Mouse (Mus musculus) R1 (cell line): ENCODE results near the gene Aire.

Source experiments
- DNase-seq: peaks from one replicate; pipeline ENCODE4 v3.0.0-alpha.2; 2018; ENCODE audit warnings: low read depth, low spot score

Aire gene

GRCm38 (mm10) chr10:78009184-78009944 lies 34.0 kb downstream of the Aire start:
- DNase-seq: peak; percentile 97

GRCm38 (mm10) chr10:78008169-78008568 lies 35.2 kb downstream of the Aire start:
- no peak for DNase-seq

- DNase-seq: no peak
Observed at GRCm38 (mm10) chr10:78007203-78007602, 36.2 kb downstream of the Aire start.

GRCm38 (mm10) chr10:78005791-78006438 lies 37.5 kb downstream of the Aire start:
- DNase-seq: no peak

- DNase-seq: no peak
Observed at GRCm38 (mm10) chr10:78004479-78005100, 38.8 kb downstream of the Aire start.

- DNase-seq: no peak
Observed at GRCm38 (mm10) chr10:78002316-78002715, 41.1 kb downstream of the Aire start.

GRCm38 (mm10) chr10:78001796-78002195 lies 41.6 kb downstream of the Aire start:
- DNase-seq: no peak

- no peak for DNase-seq
Observed at GRCm38 (mm10) chr10:78000200-78000599, 43.2 kb downstream of the Aire start.

GRCm38 (mm10) chr10:77995639-77996038 lies 47.8 kb downstream of the Aire start:
- no peak for DNase-seq

GRCm38 (mm10) chr10:77985775-77986174 lies 57.6 kb downstream of the Aire start:
- no peak for DNase-seq

GRCm38 (mm10) chr10:77984660-77985059 lies 58.8 kb downstream of the Aire start:
- peak; percentile 85 for DNase-seq
